Mouse (Mus musculus) lung, embryonic 16.5 days (tissue): ENCODE results near the gene Scd3. TPM values are rescaled to one million over a fixed set of nuclear protein-coding genes. Genes with fewer than 3 reads are reported as not detected.
A peak's percentile ranks its signal among the peaks of the same experiment; 100 is the strongest.
"Not testable (repeated sequence)": the region's sequence is repeated elsewhere in the genome, so short reads cannot be mapped to it uniquely, and the experiment has no call there.

Source experiments
- ATAC-seq: fragments of 200-750 bp; cut with Nextera tagmentation; 2 replicates; pipeline ENCODE4 v1.8.0; 2017; ENCODE audit warnings: low read depth, mild to moderate bottlenecking, moderate library complexity
- H3K27ac ChIP-seq: fragments of 300-500 bp; sonication (generic); 2 replicates; pipeline ENCODE4 v1.5.1; 2014; ENCODE audit warnings: mild to moderate bottlenecking, control low read depth, low read length
- H3K27me3 ChIP-seq: fragments of 300-500 bp; sonication (generic); 2 replicates; pipeline ENCODE4 v1.6.1; 2014; ENCODE audit warnings: low read depth, low read length, mixed read lengths; ENCODE audit not compliant: control insufficient read depth, insufficient read depth
- H3K36me3 ChIP-seq: fragments of 300-500 bp; sonication (generic); 2 replicates; pipeline ENCODE4 v1.6.1; 2014; ENCODE audit warnings: low read length; ENCODE audit not compliant: control insufficient read depth, insufficient read depth
- H3K4me1 ChIP-seq: fragments of 300-500 bp; sonication (generic); replicated peaks from 2 replicates; pipeline ENCODE4 v1.6.1; 2014; ENCODE audit warnings: low read length, mixed read lengths; ENCODE audit not compliant: control insufficient read depth, insufficient read depth
- H3K4me2 ChIP-seq: fragments of 300-500 bp; sonication (generic); 2 replicates; pipeline ENCODE4 v1.6.1; 2014; ENCODE audit warnings: low read depth, low read length, control low read depth
- H3K4me3 ChIP-seq: fragments of 300-500 bp; sonication (generic); 2 replicates; pipeline ENCODE4 v1.5.1; 2014; ENCODE audit warnings: mild to moderate bottlenecking, low read length, control low read depth
- H3K9ac ChIP-seq: fragments of 300-500 bp; sonication (generic); 2 replicates; pipeline ENCODE4 v1.6.1; 2014; ENCODE audit warnings: low read length, control low read depth
- H3K9me3 ChIP-seq: fragments of 300-500 bp; sonication (generic); 2 replicates; pipeline ENCODE4 v1.6.1; 2016; ENCODE audit warnings: low read length; ENCODE audit not compliant: control insufficient read depth
- WGBS: fragments of 180-500 bp; shearing (Covaris S2); extraction: QIAGEN DNeasy Blood & Tissue Kit; methylation state at CpG from one replicate; pipeline ENCODE4 v1.1.7; 2014; 5-methylcytosine and 5-hydroxymethylcytosine counted together
- polyA plus RNA-seq: library from polyadenylated mRNA; unstranded; fragments of >200 nt; fragmentation: Nextera tagmentation; extraction: Ambion mirVana; gene quantifications from 2 replicates; pipeline ENCODE4 v1.2.1, GENCODE M21; 2015

Scd3 gene
- polyA plus RNA-seq, 1 experiment from 2014 or later = 0.48 TPM

DNA sequence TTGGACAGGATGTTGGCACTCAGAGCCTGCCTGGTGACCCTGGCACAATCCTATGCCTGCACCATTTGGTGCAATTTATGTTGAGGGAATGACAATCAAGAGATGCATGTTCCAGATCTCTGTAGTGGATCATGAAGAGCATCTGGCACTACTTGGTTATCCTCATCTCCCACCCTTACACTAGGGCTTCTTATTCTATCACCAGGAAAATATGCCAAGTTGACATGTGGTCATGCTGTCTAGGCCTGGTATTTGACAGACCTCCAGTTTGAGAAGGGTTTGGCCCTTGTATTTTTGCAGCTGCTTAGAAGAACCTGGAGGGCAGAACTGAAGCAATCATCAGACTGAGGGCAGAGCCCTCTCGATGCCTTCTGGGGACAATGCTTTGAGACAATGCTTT lies 72.3 kb downstream of the Scd3 start:
- Histone ChIP-seq H3K36me3 (no peaks in the 10 kb centered on the region), H3K4me1 (peaks cover 2% of the 10 kb centered on the region; the same call in 1 of the 2 replicates), H3K4me2 (no peak overlapping the region), H3K4me3 (no peak overlapping the region), H3K9me3 (no peaks in the 10 kb centered on the region), H3K27me3 (no peaks in the 10 kb centered on the region), H3K27ac (no peak overlapping the region), H3K9ac (no peak overlapping the region)
- WGBS = 88% methylated on average over 1 of the region's 1 CpGs
- no peak for ATAC-seq

DNA sequence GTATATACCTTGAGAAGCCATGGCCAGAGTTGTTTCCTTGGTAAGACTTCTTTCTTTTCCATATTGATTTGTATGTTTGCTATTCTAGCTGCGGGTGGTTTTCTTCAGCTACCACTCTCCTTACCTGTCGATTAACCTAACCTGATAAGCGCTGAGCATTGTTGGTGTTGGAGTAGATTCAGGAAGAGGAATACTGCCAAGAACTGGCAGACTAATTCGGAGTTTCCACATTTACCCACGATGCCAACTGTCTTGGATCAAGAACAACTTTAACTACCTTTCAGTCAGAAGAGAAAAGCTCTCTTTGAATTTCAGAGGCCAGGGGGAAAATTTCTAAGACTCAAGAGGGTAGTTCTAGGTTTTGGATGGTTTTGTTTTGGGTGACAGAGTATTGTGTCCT lies 73.8 kb downstream of the Scd3 start:
- Histone ChIP-seq H3K4me1 (peaks cover 14% of the 10 kb centered on the region), H3K4me3 (no peak overlapping the region), H3K36me3 (no peaks in the 10 kb centered on the region), H3K9me3 (no peaks in the 10 kb centered on the region), H3K4me2 (no peak overlapping the region), H3K9ac (no peak overlapping the region), H3K27me3 (no peaks in the 10 kb centered on the region), H3K27ac (no peak overlapping the region)
- no peak for ATAC-seq
- WGBS = 66% methylated on average over 5 of the region's 5 CpGs

DNA sequence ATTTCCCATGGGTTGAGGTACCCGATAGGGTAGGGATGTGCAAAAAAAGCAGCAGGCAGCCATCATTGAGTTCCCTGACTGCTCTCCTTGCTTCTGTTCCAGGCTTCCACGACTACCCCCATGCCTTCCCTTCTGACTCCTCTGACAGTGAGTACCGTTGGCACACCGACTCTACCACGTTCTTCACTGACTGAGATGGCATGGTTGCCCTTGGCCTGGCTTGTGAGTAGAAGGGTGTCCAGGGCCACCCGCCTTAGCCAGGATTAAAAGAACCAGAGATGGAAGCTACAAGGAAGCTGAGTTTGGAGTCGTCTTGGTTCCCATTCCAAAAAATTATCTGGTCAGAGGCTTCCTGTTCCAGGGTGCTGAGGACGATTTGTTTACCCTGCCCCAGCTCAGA lies 74.9 kb downstream of the Scd3 start:
- ATAC-seq = no peak
- Histone ChIP-seq H3K36me3 (no peaks in the 10 kb centered on the region), H3K4me3 (no peak overlapping the region), H3K4me2 (no peak overlapping the region), H3K27me3 (no peaks in the 10 kb centered on the region), H3K9me3 (no peaks in the 10 kb centered on the region), H3K9ac (no peak overlapping the region), H3K4me1 (peaks cover 22% of the 10 kb centered on the region), H3K27ac (no peak overlapping the region)
- 69% methylated on average over 8 of the region's 8 CpGs for WGBS

DNA sequence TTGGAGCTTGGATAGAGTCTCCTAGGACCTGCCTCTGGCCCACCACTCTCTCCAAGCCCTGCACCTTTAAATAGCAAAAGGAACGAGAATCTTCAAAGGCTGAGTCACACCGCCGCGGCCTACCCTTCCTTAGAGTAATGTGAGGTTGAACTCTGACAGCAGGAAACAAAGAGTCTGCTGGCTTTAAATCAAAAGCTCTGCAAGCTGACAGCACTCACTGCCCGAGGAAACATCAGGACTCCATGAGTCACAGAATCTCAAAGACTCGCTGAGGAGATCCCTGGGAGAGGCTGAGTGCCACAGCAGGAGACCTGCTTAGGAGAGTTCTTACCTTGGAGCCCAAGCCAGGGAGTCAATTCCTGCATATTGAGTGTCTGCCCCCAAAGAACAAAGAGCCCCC lies 77.7 kb downstream of the Scd3 start:
- Histone ChIP-seq H3K27me3 (no peaks in the 10 kb centered on the region), H3K36me3 (no peaks in the 10 kb centered on the region), H3K4me3 (no peak overlapping the region), H3K4me1 (peaks cover 41% of the 10 kb centered on the region), H3K9ac (peak overlapping the region; percentile 57), H3K9me3 (no peaks in the 10 kb centered on the region), H3K4me2 (peak overlapping the region; percentile 8), H3K27ac (peak overlapping the region; percentile 99)
- 5% methylated on average over 6 of the region's 6 CpGs for WGBS
- ATAC-seq = no peak

DNA sequence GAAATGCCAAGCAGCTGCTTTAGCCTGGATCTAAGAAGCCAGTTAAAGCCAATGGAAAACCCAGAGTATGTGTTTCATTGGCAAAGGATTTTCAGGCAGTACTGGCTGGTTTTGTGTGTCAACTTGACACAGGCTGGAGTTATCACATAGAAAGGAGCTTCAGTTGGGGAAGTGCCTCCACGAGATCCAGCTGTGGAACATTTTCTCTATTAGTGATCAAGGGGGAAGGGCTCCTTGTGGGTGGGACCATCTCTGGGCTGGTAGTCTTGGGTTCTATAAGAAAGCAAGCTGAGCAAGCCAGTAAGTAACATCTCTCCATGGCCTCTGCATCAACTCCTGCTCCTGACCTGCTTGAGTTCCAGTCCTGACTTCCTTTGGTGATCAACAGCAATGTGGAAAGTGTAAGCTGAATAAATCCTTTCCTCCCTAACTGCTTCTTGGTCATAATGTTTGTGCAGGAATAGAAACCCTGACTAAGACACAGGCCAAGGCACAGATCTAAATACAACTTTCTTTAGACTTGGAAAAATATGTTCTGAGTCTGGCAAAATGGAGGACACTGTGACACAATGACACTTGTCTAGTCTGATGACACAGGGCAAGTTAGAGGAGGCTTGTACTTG lies 78.9 kb downstream of the Scd3 start:
- 0% methylated on average over 1 of the region's 1 CpGs for WGBS
- H3K4me1 ChIP-seq = peaks cover 49% of the 10 kb centered on the region
- not testable (repeated sequence) for H3K4me3 ChIP-seq, H3K36me3 ChIP-seq, H3K9ac ChIP-seq, ATAC-seq, H3K27me3 ChIP-seq, H3K9me3 ChIP-seq
- H3K4me2 ChIP-seq = peak overlapping the region; percentile 31; the same call in 1 of the 2 replicates
- peak overlapping the region; percentile 99 for H3K27ac ChIP-seq

DNA sequence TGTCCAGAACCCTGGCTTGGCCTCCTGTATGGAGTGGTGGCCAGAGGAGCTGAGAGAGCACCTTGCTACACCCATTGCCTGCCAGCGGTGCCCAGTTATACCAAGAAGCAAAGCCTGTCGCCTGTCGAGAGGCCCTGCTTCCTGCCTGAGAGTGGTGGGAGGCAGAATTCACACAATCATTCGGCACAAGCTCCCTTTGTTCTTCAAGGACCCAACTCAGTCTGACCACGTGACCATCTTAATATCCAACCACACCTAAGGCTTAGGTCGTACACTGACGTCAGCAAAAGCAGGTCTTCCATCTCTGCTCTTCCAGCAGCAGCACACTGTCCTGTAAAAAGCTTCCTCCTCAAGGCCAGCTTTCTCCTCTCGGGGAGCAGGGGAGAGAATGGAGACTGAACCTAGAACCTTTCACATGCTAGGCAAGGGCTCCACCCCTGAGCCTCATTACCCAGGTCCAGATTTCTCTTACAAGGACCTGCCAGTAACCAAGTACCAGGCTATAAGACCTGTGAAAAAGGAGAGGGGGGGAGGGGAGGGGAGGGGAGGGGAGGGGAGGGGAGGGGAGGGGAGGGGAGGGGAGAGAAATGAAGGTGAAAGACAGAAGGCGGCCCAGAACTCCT lies 79.6 kb downstream of the Scd3 start:
- H3K27me3 ChIP-seq = no peaks in the 10 kb centered on the region
- whole genome bisulfite sequencing = 25% methylated on average over 9 of the region's 9 CpGs
- no peaks in the 10 kb centered on the region for H3K36me3 ChIP-seq
- no peak overlapping the region; the same call in 1 of the 2 replicates for H3K9ac ChIP-seq
- no peak overlapping the region for H3K4me3 ChIP-seq
- 0 out of 2 replicates have a peak, but pooled peaks have one; percentile 2 for ATAC-seq
- H3K27ac ChIP-seq = peak overlapping the region; percentile 99
- H3K4me1 ChIP-seq = peaks cover 55% of the 10 kb centered on the region
- H3K9me3 ChIP-seq = no peaks in the 10 kb centered on the region
- peak overlapping the region; percentile 31; the same call in 1 of the 2 replicates for H3K4me2 ChIP-seq

DNA sequence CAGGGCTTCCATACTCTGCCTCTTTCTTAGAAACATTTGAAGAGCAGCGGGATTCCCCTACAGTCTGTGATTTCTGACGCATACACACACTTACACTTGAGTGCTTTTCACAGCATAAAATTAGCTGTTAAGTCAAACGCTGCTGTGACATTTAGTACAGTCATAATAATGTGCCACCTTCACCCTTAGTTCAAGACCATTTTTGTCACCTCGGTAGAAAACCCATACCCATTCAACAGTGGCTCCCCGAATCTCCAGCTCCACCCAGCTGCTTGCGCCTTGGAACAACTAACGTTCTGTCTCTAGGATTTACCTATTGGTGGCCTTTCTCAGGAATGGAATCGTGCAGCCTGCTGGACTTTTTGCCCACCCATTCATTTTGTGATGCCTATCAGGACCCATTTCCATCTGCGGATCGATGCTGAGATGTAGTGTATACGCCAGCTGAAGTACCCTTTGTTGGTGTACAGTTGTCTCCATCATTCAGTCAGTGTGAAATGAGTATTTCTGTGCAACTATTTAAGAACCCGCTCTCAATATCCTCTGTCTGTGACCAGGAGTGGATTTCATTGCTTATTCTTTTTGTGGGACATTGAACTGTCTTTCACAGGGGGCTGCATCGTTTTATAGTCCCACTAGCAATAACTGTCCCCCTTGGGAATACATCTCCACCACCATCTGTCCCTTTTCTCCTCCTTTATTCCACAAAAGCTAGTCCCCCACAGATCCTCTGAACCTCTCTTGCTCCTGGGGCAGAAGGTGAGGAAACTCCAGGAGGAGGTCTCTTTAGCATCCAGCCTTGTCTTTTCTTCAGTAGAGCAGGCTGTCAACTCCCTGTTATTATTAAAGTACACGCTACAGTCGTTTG lies 80.3 kb downstream of the Scd3 start:
- WGBS = 21% methylated on average over 15 of the region's 15 CpGs
- Histone ChIP-seq H3K4me1 (peaks cover 61% of the 10 kb centered on the region), H3K27me3 (no peaks in the 10 kb centered on the region), H3K4me3 (peak overlapping the region; percentile 51), H3K36me3 (no peaks in the 10 kb centered on the region), H3K9me3 (no peaks in the 10 kb centered on the region), H3K27ac (peak overlapping the region; percentile 99), H3K4me2 (peak overlapping the region; percentile 80), H3K9ac (peak overlapping the region; percentile 59)
- no peak for ATAC-seq

DNA sequence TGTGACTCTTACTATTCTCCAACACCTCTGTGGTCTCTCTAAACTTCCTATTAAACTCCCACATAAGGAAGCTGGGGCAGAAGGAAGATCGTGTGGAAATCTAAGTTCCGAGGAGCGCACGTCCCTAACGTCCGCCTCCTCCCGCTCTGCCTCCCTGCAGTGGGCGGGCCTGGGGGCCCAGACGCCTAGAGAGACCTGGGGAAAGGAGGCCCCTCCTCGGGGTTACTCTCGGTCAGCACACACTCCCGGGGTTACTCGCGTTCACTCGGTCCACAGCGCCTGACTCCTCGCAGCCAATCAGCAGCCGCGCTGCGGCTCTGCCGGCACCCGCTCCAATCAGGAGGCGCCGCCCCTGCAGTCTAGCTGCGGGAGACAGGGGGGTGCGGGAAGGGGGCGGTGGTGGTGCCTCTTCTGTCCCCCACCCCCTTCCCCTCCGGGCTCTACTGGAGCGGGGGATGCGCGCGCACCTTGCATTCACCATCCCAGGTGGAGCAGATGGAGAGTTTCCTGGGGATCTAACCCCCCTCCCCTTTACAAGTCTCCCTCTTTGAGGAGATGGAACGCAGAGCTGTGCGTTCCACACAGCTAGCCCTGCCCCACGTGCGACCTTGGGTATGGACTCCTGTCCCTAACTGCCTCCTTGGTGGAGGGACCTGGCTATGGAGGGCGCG lies 81.1 kb downstream of the Scd3 start:
- 0% methylated on average over 37 of the region's 38 CpGs for WGBS
- peaks cover 69% of the 10 kb centered on the region for H3K4me1 ChIP-seq
- peak; percentile 97 for ATAC-seq

More for the DNA sequence above, 81.1 kb downstream of the Scd3 start:
- peak overlapping the region; percentile 99 for H3K27ac ChIP-seq
- H3K27me3 ChIP-seq = no peaks in the 10 kb centered on the region
- peak overlapping the region; percentile 72 for H3K9ac ChIP-seq
- peak overlapping the region; percentile 80 for H3K4me2 ChIP-seq
- H3K9me3 ChIP-seq = no peaks in the 10 kb centered on the region
- H3K36me3 ChIP-seq = no peaks in the 10 kb centered on the region
- peak overlapping the region; percentile 51 for H3K4me3 ChIP-seq
